Mouse (Mus musculus): Measurements from ENCODE around the gene Hist2h3c1.

- no peak for TF ChIP-seq POLR2A (IDR thresholded peaks at IDR 0.05; ENCODE audit: low read depth, low read length)
- TF ChIP-seq CTCF (IDR thresholded peaks at IDR 0.05; ENCODE audit: extremely low read depth, insufficient read depth, insufficient read length, insufficient replicate concordance) = no peak
Observed at GRCm38 (mm10) chr3:96209242-96209641, 37.2 kb upstream of the Hist2h3c1 start.

Measured in spleen, adult 2 months (tissue).